In the genomic region with DNA sequence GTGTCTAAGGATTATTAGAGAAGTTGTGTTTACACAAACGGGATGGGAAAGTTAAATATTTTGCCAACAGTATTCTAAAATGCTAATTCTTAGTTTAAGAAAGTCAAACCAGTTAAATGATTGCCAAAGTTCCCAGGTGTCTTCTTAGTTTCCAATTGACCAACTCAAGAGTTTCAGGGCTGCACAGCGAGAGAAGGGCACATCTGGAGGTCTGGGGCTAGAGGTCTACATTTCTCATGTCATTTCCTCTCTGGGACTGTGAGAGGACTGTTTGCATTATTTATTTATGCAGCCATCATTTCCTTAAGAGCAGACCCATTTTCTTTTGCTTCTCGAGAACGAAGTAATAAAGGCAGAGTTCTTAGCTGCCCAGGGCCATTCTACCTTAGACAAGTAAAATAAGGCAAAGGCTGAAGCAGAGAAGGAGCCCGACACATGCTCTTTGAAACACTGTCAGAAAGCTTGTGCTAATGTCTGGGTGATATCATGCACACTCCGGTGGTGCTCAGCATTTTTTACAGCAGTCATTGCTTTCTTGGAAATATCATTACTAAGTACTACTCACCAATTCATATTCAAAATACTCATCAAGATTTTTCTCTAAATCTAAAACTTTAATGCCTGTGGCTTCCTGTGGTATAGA, we compare ENCODE assay signal across 12 mouse cellular contexts. TPM values are rescaled to one million over a fixed set of nuclear protein-coding genes. Genes with fewer than 3 reads are reported as not detected.
DNase-seq lines count a peak whose midpoint lies in the region; ATAC-seq and TF ChIP-seq lines count a peak whose summit lies in the region.
"Had no signal": no experiment of that assay in that cellular context is flagged by ENCODE, and none has a peak within 500 bp of the region (broad histone marks: within the 10 kb centered on the region; RNA-seq: fewer than 3 reads in every experiment).

No protein-coding gene starts in this region.

- no peaks in the 10 kb centered on the region for H3K27me3 ChIP-seq in heart, adult 2 months (ENCODE audit: control insufficient read depth, insufficient read depth, low read length)
- H3K27me3 ChIP-seq in hindbrain, embryonic 13.5 days, result no peaks in the 10 kb centered on the region
- no peaks in the 10 kb centered on the region for H3K27me3 ChIP-seq in neural tube, embryonic 12.5 days (replicated peaks)
- H3K27me3 ChIP-seq: liver, embryonic 12.5 days had no signal

- H3K79me2 ChIP-seq in heart, adult 2 months (replicated peaks; ENCODE audit: control insufficient read depth, insufficient read depth, low read length), result peaks cover 1% of the 10 kb centered on the region

- no peak for TF ChIP-seq CTCF in heart, adult 2 months (IDR thresholded peaks at IDR 0.05)
- TF ChIP-seq CTCF in layer of hippocampus, adult 2 months (conservative IDR thresholded peaks at IDR 0.05), result no peak

- H3K9ac ChIP-seq in heart, adult 2 months (ENCODE audit: low read depth, low read length), result no peak overlapping the region
- no peak overlapping the region for H3K9ac ChIP-seq in hindbrain, embryonic 13.5 days
- H3K9ac ChIP-seq in neural tube, embryonic 12.5 days, result no peak overlapping the region
- H3K9ac ChIP-seq: liver, embryonic 12.5 days had no signal

- ATAC-seq in hindbrain, embryonic 13.5 days (ENCODE audit: low FRiP score), result no peak
- ATAC-seq in neural tube, embryonic 12.5 days (ENCODE audit: low FRiP score, low read depth), result no peak
- ATAC-seq: liver, embryonic 12.5 days had no signal

- H3K4me2 ChIP-seq in hindbrain, embryonic 13.5 days, result peak overlapping the region; percentile 94
- peak overlapping the region; percentile 96 for H3K4me2 ChIP-seq in neural tube, embryonic 12.5 days (replicated peaks)
- H3K4me2 ChIP-seq: liver, embryonic 12.5 days had no signal

- H3K9me3 ChIP-seq in hindbrain, embryonic 13.5 days, result no peaks in the 10 kb centered on the region
- H3K9me3 ChIP-seq in neural tube, embryonic 12.5 days, result no peaks in the 10 kb centered on the region
- H3K9me3 ChIP-seq: liver, embryonic 12.5 days had no signal

- peaks cover 26% of the 10 kb centered on the region for H3K4me1 ChIP-seq in heart, adult 2 months (ENCODE audit: control insufficient read depth, insufficient read depth, low read length)
- H3K4me1 ChIP-seq in hindbrain, embryonic 13.5 days (replicated peaks), result peaks cover 81% of the 10 kb centered on the region
- peaks cover 80% of the 10 kb centered on the region for H3K4me1 ChIP-seq in neural tube, embryonic 12.5 days

- WGBS in heart, adult 2 months, result 52% methylated on average over 6 of the region's 6 CpGs
- WGBS in hindbrain, embryonic 13.5 days, result 36% methylated on average over 6 of the region's 6 CpGs
- WGBS in neural tube, embryonic 12.5 days, result 37% methylated on average over 6 of the region's 6 CpGs

- no peak for DNase-seq in heart, adult 2 months
- DNase-seq in heart, postnatal 36 days, result no peak
- DNase-seq in layer of hippocampus, adult 2 months (ENCODE audit: low spot score in 2 of 2), result no peak
- DNase-seq in layer of hippocampus, postnatal 14 days (ENCODE audit: low spot score in 2 of 2), result no peak
- no peak for DNase-seq in ovary, adult 18-20 months (ENCODE audit: low spot score)
- no peak for DNase-seq in spleen, postnatal 10 days (ENCODE audit: low spot score in 2 of 2)
- DNase-seq: layer of hippocampus, adult 9-11 months; thymus, adult 2 months had no signal

- H3K36me3 ChIP-seq in heart, adult 2 months (ENCODE audit: control insufficient read depth, insufficient read depth, low read length), result peaks cover 14% of the 10 kb centered on the region
- H3K36me3 ChIP-seq in hindbrain, embryonic 13.5 days, result no peaks in the 10 kb centered on the region
- no peaks in the 10 kb centered on the region for H3K36me3 ChIP-seq in neural tube, embryonic 12.5 days
- H3K36me3 ChIP-seq: liver, embryonic 12.5 days had no signal

- peak overlapping the region; percentile 87 for H3K27ac ChIP-seq in heart, adult 2 months
- H3K27ac ChIP-seq in layer of hippocampus, adult 2 months, result peak overlapping the region; percentile 86
- H3K27ac ChIP-seq in hindbrain, embryonic 13.5 days, result 0 out of 2 replicates have a peak overlapping the region, but pooled peaks have one; percentile 64
- no peak overlapping the region for H3K27ac ChIP-seq in neural tube, embryonic 12.5 days
- H3K27ac ChIP-seq: liver, embryonic 12.5 days had no signal

- no peak for TF ChIP-seq EP300 in heart, adult 2 months (IDR thresholded peaks at IDR 0.05; ENCODE audit: insufficient read depth, low read depth, low read length)

- no peak for TF ChIP-seq POLR2A in heart, adult 2 months (IDR thresholded peaks at IDR 0.05; ENCODE audit: insufficient read depth, low read depth, low read length)

- intact Hi-C loops in heart, adult 2 months (cut with DNase I), result no loop called here
- intact Hi-C loops in heart, postnatal 36 days (cut with DNase I), result no loop called here

- no peak overlapping the region for H3K4me3 ChIP-seq in heart, adult 2 months
- peak overlapping the region; percentile 78 for H3K4me3 ChIP-seq in layer of hippocampus, adult 2 months
- H3K4me3 ChIP-seq in hindbrain, embryonic 13.5 days, result peak overlapping the region; percentile 2; the same call in 1 of the 2 replicates
- no peak overlapping the region for H3K4me3 ChIP-seq in neural tube, embryonic 12.5 days
- H3K4me3 ChIP-seq: erythroblast, embryonic 14.5 days; liver, embryonic 12.5 days had no signal

RNA-seq across cellular contexts. Expression of a gene that starts 4.5 kb away (rescaled TPM):
- 1 to 10 TPM; 5.7 to 6.5 TPM for total RNA-seq in heart, adult 2 months (2021)
- 4.8 and 6.2 TPM in 2 replicates for polyA plus RNA-seq in heart, adult 2 months (2012; rRNA removed)
- total RNA-seq in heart, postnatal 36 days (2021), result 1 to 10 TPM; 6.0 to 6.2 TPM
- total RNA-seq in layer of hippocampus, adult 2 months (2021), result 10 to 100 TPM; 26.1 to 34.6 TPM
- total RNA-seq in layer of hippocampus, postnatal 14 days (2021), result 10 to 100 TPM; 15.1 to 16.5 TPM
- 11.3 and 11.4 TPM in 2 replicates for polyA plus RNA-seq in hindbrain, embryonic 13.5 days (2015; fragmentation: Nextera tagmentation; extraction: Ambion mirVana)
- polyA plus RNA-seq in neural tube, embryonic 12.5 days (2016; fragmentation: Nextera tagmentation; extraction: Ambion mirVana), result 13.9 and 14.3 TPM in 2 replicates

RNA-seq across cellular contexts. Expression of a gene that starts 55.5 kb away (rescaled TPM):
- total RNA-seq in heart, adult 2 months (2021), result 1 to 10 TPM; 8.5 to 9.3 TPM
- polyA plus RNA-seq in heart, adult 2 months (2012; rRNA removed), result 4.6 and 7.9 TPM in 2 replicates
- total RNA-seq in heart, postnatal 36 days (2021), result 1 to 10 TPM; 8.7 to 8.9 TPM
- 10 to 100 TPM; 14.1 to 17.9 TPM for total RNA-seq in layer of hippocampus, adult 2 months (2021)
- 1 to 10 TPM; 9.3 to 9.6 TPM for total RNA-seq in layer of hippocampus, postnatal 14 days (2021)
- polyA plus RNA-seq in hindbrain, embryonic 13.5 days (2015; fragmentation: Nextera tagmentation; extraction: Ambion mirVana), result 13.5 and 13.7 TPM in 2 replicates
- polyA plus RNA-seq in neural tube, embryonic 12.5 days (2016; fragmentation: Nextera tagmentation; extraction: Ambion mirVana), result 13.4 and 14.4 TPM in 2 replicates

RNA-seq across cellular contexts. Expression of a gene that starts 56.7 kb away (rescaled TPM):
- 1 to 10 TPM; 5.3 to 5.7 TPM for total RNA-seq in heart, adult 2 months (2021)
- 0.80 and 1.9 TPM in 2 replicates for polyA plus RNA-seq in heart, adult 2 months (2012; rRNA removed)
- 1 to 10 TPM; 6.1 to 6.2 TPM for total RNA-seq in heart, postnatal 36 days (2021)
- 1 to 10 TPM; 8.6 to 9.2 TPM for total RNA-seq in layer of hippocampus, adult 2 months (2021)
- total RNA-seq in layer of hippocampus, postnatal 14 days (2021), result 1 to 10 TPM; 9.5 to 10.0 TPM
- polyA plus RNA-seq in hindbrain, embryonic 13.5 days (2015; fragmentation: Nextera tagmentation; extraction: Ambion mirVana), result 12.7 and 12.8 TPM in 2 replicates
- 12.7 and 14.6 TPM in 2 replicates for polyA plus RNA-seq in neural tube, embryonic 12.5 days (2016; fragmentation: Nextera tagmentation; extraction: Ambion mirVana)
- polyA plus RNA-seq: erythroblast, embryonic 14.5 days had no signal

Comparison
In these comparisons a context has a peak if more than half of its experiments do, and no peak if none do; other contexts are left out.
1. H3K4me3 ChIP-seq: peak in layer of hippocampus, adult 2 months (single experiment) and hindbrain, embryonic 13.5 days (single experiment); none in heart, adult 2 months (single experiment) and neural tube, embryonic 12.5 days (single experiment).